Mouse (Mus musculus) c-Kit-positive CD71-negative TER-119-negative erythroid progenitor cells, embryonic 14.5 days (primary cell): ENCODE results near the gene Gm10181.
"Not testable (repeated sequence)": the region's sequence is repeated elsewhere in the genome, so short reads cannot be mapped to it uniquely, and the experiment has no call there.

ENCODE experiments used
- DNase-seq: peaks from one replicate; pipeline ENCODE4 v3.0.0-alpha.2; 2013; ENCODE audit warnings: low read depth

Gene Gm10181

DNA sequence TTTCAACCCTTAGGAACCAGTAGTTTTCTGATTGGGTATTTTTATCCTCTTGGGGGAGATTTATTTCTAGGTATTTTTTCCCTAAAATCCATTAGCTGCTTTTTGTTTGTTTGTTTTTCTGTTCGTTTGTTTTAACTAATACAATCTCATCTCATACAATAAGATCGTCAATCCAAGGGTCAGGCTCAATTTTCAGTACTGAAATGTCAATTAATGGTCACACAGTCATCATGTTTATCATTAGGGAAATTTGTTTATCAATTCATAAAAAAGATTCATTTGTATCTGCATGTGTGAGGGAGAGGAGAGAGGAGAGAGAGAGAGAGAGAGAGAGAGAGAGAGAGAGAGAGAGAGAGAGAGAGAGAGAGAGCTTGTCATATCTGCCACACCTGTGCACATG is at the start of gene Gm10181:
TSS of gene Gm10181 (plus strand) at position 301 of the 400 bp plus-strand sequence.
- DNase-seq, result no peak

DNA sequence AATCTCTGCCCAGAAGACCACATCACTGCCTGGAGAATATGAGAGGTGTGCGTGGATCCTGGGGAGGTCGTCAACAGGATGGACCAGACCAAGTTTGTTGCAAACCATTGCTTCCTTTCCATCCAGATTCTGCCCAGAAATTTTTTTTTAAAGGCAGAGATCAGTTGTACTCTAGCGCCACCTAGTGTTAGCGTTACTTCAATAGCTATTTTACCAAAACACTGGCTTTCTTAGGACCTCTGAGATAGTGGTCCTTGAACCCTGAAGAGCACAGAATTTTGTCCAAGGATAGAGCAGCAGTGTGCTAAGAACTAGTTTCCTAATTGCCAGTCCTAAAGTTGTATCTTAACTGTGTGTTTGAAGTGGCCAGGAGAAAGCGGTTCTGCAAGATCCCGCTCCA is 47.6 kb upstream of the Gm10181 start:
- DNase-seq, result peak; percentile 54

DNA sequence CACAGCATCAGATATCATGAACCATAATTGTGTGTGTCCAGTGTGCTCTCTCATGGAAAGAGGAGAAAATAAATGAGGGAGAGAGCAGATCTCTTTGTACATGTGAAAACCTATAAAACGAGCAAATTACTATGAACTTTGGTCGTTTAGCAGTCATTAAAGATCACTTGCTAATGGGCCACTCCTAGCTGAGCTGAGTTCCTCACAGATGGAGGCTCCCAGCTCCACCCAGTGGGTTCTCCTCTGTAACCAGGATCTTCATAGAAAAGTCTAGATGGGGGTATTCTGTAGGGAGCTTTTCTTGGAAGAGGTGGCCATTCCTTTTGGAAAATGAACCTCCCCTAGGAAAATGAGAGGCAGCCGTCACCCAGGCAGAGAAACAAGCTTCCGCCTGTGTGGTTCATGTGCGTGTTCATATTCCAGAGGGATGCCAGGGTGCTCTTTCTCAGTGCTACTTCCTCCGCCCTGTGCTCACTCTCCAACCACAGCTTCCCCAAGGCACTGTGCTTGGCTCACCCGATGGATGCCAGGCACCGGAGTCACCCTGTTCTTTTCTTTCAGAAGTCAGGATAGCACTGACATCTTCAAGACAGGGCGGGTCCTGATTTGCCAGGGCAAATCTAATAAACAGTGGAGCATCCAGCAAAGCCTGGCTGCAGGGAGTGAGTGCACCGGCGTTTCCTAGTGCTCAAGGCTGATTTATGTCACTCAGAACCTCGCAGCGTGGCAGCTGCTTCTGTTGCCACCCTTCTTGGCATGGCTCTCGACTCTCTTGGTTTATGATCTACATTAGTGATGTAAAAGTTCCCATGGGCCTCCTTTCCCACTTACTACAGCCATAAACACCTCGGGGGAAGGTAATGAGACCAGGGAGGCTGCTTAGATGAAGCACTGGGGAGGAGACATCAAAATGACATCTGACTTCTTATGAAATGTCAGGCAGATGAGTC is 46.8 kb upstream of the Gm10181 start:
- DNase-seq, result no peak

DNA sequence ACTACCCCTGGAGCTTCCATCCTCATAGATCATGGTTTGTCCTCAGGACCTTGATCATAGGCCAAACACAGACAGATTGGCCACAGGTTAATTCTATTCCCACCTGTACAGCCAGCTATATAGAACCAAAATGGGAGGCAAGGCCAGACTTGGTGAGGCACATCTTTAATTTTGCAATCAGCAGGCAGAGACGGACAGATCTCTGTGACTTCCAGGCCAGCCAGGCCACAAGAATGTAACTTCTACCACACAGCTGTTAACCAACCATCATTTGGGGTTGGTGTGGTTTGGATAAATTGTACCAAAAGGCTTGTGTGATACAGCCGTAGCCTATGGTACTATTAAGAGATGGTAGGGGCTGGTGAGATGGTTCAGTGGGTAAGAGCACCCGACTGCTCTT is 44.9 kb upstream of the Gm10181 start:
- no peak for DNase-seq

DNA sequence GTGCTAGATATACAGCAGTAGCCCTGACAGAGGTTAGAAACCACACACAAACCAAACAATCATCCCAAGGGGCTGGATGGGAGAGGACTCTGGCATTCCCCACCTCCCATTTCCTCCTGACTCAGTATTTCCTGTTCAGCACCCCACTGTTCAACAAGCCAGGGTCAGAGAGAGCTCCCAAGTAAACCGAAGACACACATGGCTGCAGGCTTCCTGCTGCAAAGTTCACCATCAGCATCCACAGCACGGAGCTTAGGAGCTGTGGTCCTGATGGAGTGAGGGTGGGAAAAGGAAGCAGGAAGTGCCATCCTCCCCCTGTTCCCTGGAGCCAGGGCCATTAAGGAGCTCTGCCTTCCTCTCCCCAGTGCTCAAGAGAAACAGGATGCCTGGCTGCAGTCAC is 40.9 kb upstream of the Gm10181 start:
- no peak for DNase-seq

DNA sequence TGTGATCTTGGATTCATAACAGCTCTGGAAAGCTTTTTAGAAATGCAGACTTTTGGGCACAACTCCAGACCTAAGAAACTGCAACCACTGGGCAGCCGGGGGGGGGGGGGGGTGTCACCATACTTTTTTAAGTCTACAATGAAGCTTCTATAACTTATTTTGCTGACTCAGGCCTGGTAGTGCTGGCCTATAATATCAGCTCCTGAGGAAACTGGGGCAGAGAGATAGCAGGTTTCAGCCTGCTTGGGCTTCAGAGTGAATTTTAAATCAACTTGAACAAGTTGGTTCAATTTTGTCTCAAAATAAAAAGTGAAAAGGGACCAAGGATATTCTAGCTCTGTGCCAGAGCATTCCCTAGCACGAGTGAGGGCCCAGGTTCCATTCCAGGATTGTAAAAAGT is 40.3 kb upstream of the Gm10181 start:
- DNase-seq, result no peak

DNA sequence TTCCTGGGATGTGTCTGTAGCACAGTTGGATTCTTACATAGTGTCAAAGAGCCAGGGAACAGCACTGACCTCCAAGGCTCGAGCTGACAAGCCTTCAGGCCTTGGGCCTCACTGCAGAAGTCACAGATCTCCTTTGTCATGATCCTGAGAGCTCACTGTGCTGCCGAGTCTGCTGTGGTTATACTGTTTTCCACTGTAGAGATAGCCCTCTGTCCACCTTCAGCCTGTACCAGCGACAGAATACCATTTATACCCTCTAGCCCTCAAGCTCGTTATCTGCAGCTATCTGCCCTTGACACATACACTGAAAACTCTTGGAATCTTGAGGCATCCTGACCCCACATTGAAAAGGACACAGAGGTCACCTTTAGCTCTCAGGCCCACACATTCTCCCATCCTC is 37.3 kb upstream of the Gm10181 start:
- DNase-seq, result no peak

DNA sequence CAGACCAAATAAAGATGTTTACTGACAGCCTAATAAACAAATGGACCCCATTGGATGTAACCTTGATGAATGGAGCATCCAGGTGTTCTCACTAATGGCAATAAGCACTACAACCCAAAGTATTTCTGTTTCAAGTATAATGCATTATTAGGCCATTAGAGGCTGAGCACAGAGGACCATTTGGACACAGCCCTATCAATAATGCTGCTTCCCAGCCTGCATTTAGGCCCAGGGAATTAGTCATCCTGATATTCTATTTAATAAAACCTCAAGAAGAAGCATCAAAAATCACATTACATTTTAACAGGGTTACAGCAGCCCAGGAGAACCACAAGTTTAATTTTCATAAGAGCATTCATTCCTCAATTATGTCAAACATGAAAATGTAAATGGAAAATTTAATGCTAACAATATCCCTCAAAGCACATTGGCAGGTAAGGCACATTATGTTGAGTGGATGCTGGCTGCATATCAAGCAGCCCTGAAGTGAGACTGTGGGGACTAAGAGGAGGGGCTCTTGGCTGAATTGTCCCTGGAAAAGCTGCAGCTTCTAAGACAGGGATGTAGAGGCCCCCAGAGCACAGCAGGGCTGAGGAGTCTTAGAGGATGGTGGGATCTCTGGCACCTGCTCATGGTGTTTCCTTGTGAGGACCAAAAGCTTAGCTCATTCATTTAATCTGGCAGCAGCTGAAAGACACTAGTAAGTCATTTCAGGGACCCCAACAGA is 33.4 kb upstream of the Gm10181 start:
- DNase-seq, result no peak

DNA sequence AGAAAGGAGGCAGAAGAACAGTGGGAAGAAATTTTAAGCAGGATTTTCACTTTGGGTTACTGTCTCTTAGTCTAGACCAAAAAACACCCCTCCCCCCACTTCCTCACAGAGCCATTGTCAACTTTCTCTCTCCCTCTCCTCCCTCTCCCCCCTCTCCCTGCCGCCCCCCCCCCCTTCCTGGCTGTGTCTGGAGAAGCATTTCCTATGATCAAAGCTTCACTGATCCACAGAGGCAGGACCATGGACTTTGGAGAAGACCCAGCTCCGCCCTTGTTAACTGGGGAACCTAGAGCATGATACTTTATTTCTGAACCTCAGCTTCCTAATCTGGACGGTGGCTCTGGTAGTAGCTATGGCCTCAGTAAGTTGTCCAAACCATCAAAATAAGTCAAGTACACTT is 30.5 kb upstream of the Gm10181 start:
- no peak for DNase-seq

DNA sequence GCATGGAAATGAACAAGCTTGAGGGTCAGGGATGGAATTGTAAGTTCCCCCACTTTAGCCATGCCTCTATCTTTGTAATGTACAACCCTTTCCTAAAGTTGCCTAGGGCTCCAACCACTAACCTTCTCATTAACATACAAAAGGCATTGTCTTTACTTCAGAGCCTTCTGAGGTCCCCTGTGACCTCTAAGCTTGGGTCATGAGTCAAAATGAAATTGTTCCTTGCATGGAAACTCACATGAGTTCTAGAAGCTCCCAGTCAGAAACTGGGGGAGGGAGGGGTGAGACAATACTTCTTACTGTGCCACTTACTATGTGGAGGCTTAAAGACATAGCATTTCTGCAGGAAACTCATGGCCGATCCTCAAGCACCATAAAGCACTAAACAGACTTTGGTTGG is 16.6 kb upstream of the Gm10181 start:
- DNase-seq, result no peak

DNA sequence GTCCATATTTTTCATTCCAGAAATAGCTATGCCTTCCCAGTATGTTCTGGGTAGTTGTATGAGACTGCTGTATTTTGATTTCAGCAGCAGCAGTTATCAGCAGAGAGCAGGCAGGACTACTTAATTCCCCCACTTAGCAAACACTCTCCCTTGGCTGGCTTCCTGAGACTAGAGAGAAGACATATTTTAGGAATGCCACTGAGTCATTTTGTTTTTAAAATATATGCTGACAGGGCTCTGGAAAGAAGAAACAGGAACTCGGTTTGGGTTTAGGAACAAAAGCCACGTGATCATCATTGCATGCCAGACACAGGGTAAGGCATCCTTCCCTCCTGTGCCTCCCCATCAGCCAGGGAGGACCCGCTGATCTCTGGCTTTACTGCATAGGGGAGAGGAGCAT is 13.2 kb upstream of the Gm10181 start:
- DNase-seq, result no peak

DNA sequence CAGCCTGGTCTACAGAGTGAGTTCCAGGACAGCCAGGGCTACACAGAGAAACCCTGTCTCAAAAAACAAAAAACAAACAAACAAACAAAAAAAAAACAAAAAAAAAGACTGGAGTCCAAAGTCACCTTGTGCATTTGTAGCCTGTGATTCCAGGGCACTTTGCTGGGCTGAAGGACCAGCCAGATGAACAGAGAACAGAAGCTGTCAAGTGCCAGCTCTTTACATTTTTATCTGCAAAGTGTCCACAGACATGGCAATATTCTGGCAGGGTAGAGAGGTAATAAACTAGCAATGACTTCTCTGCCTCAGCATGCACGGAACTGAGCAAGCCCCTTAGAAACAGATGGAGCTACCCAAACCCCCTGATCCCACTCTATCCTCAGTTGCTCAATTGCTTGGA is 12.7 kb upstream of the Gm10181 start:
- DNase-seq, result no peak

DNA sequence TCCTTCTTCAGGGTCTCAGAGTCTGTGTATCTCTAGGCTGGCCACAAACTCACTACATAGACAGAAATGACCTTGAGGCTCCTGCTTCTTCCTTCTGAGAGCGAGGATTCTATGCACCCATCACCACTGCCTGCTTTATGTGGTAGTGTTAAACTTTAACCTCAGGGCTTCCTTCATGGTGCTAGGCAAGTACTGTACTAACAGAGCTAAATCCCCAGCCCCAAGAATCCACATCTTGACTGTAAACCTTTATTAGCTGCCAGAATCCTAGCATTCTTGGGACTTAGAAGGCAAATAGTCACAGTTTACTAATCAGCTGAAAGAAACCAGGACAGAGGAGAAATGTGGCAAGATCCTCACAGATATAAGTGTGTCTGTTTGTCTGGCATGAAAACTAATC is 1.6 kb downstream of the Gm10181 start:
- DNase-seq, result no peak

DNA sequence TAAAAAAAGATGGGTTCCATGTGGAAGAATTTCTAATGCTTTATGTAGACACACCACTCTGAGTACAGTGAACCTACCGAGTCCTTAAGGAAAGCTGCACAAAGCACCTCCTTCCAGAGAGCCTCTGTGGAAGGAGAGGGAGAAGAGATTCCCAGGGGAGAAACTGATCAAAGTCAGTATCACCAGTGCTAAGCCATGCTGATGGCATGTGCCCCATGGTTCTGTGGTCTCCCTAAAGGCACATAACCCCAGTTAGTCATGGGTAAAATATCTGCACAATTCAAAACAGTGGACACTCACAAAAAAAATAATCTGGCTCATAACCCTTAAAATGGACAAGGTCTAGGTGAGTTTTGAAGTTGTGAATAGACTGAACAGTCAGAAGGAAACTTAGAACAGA is 13.7 kb downstream of the Gm10181 start:
- DNase-seq, result no peak

DNA sequence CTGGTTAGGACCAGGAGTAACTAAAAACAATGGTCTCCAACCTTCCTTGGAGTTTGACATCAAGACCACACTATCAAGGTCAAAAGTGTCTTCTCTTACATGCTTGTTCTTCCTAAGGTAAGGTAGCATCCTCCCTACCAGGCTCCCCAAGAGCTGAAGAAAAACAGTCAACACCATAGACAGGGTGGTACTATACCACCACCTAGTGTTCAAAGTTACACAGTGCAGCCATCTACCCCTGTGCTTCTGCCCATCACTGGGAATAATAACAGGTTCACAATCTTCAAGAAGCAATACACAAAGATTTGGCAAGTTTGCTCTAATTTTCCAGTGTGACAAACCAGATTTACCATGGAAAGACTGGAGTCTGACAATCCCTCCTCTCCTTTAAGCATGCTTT is 15.4 kb downstream of the Gm10181 start:
- DNase-seq, result peak; percentile 35

DNA sequence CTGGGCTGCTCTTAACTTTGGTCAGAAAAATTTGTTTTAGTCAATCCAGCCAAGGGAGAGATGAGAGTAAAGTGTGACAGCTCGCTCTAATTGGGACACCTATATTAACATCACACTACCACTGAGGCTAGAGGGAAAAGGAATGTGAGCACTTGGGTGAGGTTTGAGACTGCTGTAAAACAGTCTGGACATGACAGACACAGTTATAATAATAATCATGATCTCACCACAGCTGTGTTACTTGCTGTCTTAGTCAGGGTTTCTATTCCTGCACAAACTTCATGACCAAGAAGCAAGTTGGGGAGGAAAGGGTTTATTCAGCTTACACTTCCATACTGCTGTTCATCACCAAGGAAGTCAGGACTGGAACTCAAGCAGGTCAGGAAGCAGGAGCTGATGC is 34.4 kb downstream of the Gm10181 start:
- DNase-seq, result not testable (repeated sequence)

DNA sequence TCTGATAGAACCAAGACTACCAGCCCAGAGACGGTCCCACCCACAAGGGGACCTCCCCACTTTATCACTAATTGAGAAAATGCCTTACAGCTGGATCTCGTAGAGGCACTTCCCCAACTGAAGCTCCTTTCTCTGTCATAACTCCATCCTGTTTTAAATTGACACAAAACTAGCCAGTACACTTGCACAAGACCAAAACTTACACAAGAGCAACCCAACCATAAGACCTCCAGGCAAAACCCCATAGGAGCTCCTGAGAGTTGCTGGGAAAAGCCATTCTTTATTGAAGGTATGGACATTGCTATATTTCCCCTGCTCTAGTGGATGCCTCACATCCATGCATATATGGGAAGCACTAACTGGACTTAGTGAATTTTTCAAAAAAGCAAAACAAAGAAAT is 34.8 kb downstream of the Gm10181 start:
- no peak for DNase-seq

DNA sequence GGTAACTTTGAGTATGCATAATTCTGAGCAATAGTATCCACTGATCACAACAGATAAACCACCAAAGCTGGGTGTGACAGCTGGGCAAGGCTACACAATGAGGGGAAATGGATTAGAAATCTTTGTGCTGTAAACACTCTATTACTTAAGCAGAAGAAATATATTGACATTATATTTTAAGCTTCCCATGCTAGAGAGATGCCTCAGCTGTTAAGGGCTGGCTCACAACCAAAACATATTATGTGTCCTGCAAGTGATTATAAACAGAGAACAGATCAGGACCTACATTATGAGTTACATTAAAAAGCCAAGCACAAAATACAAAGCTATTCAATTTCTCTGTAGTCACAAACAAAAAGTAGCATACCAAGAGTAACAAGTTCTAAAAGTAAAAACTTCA is 43.0 kb downstream of the Gm10181 start:
- no peak for DNase-seq

DNA sequence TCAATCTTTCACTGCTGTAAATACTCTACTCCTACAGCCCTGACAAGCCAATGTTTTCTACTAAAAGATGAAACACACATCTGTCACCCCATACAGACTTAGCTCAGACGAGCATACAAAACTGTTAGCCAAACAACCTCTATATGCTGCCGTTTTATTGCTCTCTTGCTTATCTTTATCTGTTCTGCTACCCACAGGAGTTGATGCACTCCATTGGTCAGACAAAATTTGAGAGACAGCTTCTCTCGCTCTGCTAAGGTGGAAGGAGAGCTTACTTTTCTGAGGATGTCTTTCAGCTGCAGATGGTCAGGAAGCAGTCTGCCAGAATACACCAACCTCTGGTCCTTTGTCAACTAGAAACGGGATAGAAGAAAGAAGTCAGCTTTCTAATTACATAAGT is 43.7 kb downstream of the Gm10181 start:
- no peak for DNase-seq

DNA sequence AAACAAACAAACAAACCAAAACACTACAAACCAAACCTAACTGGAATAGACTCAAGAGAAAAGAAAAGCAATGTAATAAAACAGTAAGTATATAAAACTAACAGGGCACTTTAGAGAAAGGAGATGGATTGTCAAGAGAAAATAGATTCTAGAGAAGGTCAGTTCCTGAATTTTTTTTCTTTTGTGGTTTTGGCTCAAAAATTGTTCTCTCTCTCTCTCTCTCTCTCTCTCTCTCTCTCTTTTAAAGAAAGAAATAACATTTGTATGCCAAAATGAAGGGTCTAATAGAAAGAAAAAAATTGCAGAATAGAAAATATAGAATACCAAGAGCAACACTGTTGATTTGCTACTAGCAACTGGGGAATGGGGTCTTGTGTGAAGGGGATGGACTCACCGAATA is 49.7 kb downstream of the Gm10181 start:
- no peak for DNase-seq
